Mouse (Mus musculus): ENCODE results near the gene Slc38a7.
"Not testable (repeated sequence)": the region's sequence is repeated elsewhere in the genome, so short reads cannot be mapped to it uniquely, and the experiment has no call there.

The Slc38a7 gene

DNA sequence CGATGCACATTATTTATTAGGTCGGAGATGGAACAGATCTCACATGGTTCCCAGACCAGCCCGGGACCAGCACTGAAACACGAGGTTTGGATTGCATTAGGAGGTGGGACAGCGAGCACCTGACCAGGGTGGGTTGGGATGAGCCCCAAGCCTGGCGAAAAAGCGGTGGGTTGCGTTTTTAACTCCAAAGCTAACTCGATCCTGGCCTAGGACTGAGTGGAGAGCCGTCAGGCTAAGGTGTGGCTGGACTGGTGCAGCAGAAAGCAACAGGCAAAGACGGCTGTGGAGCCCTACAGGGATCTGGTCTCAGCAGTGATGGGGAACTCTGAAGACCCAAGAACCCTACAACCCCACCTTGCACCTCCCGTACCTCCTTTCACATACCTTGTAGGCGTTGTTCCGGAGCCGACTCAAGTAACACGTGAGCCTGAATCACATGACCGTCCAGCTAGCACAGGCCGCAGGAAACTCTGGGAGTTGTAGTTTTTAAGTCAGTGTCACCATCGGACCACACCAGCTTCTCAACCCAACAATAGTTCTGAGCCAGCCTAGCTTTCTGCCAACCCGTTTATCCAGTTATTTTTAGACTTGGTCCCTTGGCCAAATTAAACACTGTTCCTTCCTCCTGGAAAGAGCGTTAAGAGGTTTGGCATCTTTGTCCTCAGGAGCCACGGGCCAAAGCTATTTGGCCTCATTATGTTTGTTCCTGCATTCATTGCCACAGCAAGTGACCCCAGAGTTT, at the start of gene Slc38a7:
Gene Slc38a7, minus strand, starts transcription at position 438 of the 742 bp plus-strand sequence.
- peak; percentile 83 for DNase-seq (ENCODE audit: low spot score)

DNA sequence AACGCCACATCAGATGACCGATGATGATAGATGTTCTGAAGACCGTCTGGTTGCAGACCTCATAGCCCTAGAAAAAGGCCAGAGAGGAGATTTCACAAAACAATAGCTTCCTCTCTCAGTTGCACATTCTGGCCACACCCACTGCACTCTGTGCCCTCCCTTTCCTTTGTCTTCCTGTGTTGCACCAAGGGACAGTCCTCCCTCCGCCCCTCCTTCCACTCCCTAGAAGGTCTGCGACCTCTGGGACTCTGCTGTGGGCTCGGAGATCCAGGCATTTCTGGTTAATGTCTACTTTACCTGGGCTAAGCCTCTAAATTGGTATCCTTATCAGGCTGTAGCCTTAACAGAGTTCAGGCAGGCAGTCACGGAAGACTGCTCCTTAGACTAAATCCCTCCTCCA, 48.5 kb upstream of the Slc38a7 start:
- no peak for DNase-seq (ENCODE audit: low spot score)

DNA sequence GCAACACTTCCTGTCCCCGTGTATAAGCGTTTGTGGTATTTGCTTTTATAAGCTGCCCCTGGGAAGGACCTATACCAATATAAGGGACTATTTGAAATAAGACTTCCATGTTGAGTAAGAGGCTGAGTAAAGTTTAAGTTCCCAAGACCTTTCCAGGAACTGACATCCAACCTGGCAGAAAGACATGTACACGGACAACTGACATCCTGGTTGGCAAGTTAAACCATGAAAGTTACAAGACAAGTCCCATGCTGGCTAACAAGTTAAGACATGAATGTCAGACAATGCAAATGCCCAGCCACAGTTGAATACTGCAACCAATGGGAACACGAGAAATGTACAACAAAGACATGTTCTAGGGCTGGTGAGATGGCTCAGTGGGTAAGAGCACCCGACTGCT, 40.4 kb upstream of the Slc38a7 start:
- DNase-seq (ENCODE audit: low spot score) = no peak

DNA sequence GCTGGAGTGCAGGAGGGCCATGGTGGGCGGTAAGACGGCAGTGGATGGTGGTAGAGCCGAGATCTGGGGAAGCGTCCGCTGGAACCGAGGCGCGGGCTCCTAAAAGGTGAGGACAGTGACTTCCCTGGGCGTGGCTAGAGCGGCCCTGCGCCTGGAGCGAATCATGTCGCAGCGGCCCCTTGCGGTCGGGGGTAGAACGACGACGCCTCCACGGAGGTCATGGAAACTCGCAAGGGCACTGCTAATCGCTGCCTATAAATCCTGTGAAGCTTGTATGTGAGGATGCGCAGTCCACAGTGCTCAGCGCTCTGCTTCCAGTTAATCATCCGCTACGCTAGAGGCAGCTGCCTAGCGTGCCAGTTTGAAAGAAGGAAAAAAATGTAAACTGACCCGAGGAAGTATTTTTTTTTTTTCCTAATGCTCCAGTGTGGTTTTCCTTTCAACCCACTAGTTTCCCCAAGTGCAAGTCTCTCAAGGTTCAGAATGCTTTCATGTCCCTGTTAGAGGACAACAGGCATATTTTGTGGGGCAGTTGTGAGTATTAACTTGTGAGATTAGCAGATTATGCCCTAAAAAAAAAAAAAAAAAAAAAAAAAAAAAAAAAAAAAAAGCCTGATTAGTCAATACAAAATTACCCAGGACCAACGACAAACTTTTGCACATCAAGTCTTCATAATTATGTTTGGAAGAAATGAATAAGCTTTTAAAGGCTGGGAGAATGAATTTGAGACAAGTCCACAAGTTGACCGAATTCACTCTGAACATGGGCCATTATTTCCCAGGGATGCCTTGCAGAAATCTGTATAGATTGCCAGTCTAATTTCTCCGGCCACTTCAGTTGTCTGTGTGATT, 35.2 kb upstream of the Slc38a7 start, which contains the start of gene Got2:
Gene Got2, minus strand, starts transcription at position 263 of the 852 bp plus-strand sequence.
- DNase-seq (ENCODE audit: low spot score) = peak; percentile 79

DNA sequence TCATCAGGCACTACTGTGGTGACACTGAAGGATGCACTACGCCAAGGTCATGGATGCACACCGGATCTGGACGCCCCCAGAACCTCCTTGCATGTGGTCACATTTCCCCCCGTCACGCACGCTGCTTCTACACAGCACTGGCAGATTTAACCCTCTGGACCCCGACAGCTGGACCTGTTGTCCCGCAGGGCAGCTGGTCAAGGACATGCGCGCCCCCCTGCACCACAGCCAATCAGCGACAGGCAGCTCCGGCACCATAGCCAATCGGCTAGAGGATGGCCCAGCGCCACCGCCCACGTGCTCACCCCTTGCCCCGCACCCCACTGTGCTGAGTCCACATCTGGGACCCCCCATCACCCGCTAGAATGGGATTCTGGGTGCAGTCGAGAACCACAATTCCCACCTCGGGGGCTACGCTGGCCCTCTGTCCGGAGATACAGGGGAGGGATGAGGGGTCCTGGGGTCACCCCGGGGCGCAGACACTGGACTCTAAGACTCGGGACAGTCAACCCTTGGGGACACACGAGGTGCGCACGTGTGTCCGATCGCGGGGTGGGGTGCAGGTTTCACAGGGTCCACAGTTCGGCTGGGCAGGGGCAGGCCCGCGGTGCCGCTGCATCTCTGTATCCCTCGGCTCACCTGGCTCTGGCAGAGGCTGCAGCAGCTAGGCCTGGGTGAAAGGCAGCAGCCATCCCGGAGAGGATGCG, 34.4 kb upstream of the Slc38a7 start:
- peak; percentile 49 for DNase-seq (ENCODE audit: low spot score)

- no peak for DNase-seq (ENCODE audit: low spot score)
These were observed 33.6 kb upstream of the Slc38a7 start for GRCm38 (mm10) chr8:95886647-95887577.

DNA sequence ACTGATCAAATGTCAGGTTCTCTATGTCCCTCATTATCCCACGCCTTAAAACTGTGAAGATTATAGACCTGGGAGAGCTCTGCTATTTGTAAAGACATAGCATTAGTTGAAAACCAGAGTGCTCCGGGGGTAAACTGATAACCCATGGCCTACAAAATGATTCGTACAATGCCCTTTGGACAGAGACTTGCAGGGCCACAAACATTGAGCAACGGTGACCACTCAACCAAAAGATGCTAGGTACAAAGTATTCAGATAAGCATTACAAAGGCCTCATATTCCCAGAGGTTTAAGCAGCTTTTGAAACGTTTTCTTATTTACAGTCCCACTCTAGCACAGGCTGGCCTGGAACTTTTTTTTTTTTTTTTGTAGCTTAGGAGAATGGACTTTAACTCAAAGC, 32.6 kb upstream of the Slc38a7 start:
- no peak for DNase-seq (ENCODE audit: low spot score)

GRCm38 (mm10) chr8:95885271-95885841, 32.0 kb upstream of the Slc38a7 start:
- DNase-seq (ENCODE audit: low spot score) = no peak

- no peak for DNase-seq (ENCODE audit: low spot score)
These were observed 31.2 kb upstream of the Slc38a7 start for GRCm38 (mm10) chr8:95884491-95884890.

- no peak for DNase-seq (ENCODE audit: low spot score)
These were observed 28.9 kb upstream of the Slc38a7 start for GRCm38 (mm10) chr8:95882191-95882590.

GRCm38 (mm10) chr8:95881576-95881975, 28.2 kb upstream of the Slc38a7 start:
- DNase-seq (ENCODE audit: low spot score) = no peak

DNA sequence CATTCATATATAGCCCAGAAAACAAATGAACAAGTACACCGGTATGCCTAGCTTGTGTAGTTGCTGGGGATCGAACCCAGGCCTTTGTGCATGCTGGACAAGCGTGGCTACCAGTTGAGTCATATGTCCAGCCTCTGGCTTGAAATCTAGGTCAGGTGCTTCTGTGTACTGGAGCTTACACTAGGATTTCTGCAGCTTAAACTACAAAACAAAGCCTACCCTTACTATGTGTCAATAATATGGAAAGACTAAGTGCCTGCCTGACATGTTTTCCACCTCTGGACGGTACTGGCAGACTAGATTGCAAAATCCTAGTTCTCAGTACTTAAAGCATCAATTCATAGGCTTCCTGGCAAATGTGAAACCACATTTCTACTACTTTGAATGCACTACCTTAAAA, 26.5 kb upstream of the Slc38a7 start:
- no peak for DNase-seq (ENCODE audit: low spot score)

DNA sequence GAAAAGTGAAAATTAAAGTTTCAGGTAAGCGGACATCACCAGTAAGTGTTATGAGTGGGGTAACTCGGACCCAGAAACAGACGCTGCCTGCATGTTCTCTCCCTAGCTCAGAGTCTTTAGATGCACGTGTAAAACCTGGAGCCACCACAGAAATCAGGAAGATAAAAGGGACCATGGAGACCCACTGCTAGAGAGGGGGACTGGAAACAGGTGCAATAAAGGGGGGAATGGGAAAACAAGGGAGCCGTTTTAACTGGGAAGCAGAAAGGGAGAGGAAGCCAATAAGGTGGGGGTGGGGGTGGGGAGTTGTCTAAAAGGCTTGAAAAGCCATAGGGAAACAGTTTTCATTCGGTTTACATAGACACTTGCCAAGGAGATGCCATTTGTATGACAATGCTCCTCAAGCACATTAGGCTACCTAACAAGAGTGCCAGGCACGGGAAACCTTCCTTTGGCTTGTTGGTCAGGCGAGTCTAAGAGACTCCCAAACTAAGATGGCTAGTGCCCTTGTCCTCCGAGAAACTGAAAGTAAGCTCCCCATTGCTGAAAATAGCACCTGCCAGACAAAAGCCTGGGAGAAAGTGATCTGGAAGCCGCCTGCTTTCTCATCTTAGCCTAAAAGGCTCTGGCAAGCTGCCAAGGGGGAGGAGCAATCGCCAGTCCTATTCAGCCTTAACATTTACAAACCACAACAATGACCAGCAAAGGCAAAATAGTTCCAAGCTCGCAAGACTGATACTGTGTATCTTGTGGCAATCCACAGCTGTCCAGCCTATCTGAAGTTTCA, 25.0 kb upstream of the Slc38a7 start:
- no peak for DNase-seq (ENCODE audit: low spot score)

DNA sequence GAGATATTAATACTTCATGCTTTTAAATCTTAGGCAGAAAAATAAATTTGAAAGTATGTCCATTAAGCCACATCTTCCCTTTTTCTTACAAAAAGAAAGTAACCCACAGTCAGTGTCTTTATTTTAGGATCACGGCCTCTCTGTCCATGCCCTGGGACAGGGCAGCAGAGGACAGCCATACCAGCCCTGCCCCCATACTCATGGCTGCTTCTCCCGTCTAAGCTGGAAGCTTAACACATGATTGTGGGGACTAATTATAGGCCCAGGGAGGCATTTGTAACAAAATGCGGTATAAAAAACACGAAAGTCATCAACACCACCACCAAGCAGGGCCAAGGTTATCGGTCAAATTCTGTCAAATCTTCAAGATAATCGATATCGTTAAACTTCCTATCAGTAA, 21.9 kb upstream of the Slc38a7 start:
- no peak for DNase-seq (ENCODE audit: low spot score)

- no peak for DNase-seq (ENCODE audit: low spot score)
These were observed 18.4 kb upstream of the Slc38a7 start for GRCm38 (mm10) chr8:95871690-95872089.

GRCm38 (mm10) chr8:95864851-95865250, 11.5 kb upstream of the Slc38a7 start:
- not testable (repeated sequence) for DNase-seq (ENCODE audit: low spot score)

DNA sequence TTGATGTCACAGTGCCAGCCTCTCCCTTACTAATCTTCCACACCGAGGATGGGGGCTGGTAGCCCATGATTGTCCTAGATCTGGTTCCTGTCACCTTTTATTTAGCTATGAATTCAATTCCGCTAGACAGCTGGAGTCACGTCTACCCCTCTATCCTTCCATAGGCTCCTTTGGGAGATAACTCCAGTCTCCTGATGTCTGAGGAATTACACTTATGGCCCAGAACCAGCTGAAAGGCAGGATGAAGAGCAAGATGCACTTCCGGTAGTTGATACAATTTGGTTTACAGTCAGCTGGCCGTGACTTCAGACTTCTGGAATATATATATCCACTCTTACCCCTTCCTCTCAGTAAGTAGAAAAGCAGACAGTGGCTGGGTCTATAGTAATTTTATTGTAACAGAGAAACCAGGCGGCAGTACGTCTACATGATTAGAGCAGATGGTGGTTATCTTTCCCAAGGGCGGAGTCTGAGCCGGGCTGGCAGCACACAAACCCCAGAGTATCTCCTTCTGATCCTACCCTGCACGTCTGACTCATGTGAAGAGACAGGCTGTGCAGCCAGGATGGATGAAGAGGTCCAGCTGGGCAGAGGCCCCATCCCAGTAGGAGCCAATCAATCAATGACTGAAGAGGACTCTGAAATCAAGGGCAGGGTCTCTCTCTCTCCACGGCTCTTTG, 10.6 kb upstream of the Slc38a7 start:
- not testable (repeated sequence) for DNase-seq (ENCODE audit: low spot score)

DNA sequence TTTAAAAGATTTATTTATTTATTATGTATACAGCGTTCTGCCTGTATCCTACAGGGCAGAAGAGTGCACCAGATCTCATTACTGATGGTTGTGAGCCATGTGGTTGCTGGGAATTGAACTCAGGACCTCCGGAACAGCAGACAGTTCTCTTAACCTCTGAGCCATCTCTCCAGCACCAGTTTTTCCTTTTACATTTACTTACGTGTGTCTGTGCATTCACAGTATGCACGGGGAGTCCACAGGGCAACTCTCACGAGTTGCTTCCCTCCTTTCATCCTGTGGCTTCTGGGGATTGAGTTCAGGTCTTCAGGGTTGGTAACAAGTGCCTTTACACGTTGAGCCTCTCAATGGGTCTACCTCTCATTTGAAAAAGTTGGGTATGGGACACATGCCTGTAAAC, 835 bp upstream of the Slc38a7 start:
- DNase-seq (ENCODE audit: low spot score) = no peak

DNA sequence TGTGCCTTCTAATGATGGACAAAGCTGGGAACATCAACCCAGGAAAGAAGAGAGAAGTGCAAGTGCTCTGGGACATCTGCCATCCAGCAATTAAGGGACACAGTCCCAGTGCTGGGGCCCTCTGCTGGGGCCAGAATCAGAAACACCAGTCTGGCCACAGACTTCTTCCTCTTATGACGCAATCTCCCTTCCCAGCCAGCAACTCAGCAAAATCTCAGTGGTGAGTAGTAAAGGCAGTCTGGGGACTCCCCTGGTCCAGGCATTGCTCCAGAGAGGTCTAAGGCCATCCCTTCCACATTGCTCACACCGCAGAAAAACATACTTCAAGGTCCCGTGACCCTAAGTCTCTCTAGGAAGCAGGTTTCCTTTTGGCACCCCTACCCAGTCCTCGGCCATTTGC, 1.0 kb downstream of the Slc38a7 start:
- DNase-seq (ENCODE audit: low spot score) = no peak

DNA sequence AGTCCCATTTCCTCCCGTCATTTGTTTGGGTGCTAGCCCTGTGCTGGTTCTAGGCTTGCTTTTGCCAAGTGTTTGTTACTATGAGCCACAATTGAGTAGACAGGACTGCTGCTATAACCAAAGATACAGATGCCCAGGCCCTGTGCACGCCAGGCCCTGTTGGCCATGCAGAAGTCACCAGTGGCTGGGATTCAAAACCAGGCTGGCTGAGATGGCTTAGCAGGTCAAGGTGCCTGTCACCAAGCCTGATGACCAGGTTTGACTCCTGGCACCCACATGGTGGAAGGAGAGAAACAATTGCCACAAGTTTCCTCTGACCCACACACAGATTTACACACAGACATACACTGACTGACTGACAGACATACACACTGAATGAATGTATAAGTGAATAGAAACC, 3.0 kb downstream of the Slc38a7 start:
- DNase-seq (ENCODE audit: low spot score) = no peak

Data from layer of hippocampus, adult 9-10 months (tissue).